ENCODE assay signal across 22 mouse cellular contexts in the genomic region with DNA sequence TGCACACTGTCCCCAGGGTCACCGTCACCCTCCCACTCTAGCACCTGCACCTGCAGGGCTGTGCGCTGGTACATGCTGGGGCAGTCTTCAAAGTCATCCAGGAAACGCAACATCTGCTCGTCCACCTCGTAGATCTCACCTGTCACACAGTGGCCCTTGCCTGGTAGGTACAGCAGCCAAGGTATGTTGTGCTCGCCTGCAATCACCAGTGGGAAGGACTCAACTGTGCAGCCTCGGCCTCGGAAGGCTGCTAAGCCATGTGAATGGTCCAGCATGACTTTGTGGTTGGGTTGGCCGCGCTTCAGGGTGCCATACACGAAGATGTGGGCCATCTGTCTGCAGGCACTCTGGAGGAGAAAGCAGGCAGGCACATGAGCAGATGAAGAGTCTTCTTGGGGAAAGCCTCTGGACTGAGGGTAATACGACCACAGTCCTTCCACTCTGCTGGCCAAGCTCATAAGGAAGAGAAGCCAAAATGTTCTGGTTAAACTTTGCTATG. TPM values are rescaled to one million over a fixed set of nuclear protein-coding genes. Genes with fewer than 3 reads are reported as not detected.
DNase-seq lines count a peak whose midpoint lies in the region; ATAC-seq lines count a peak whose summit lies in the region.
"Had no signal": no experiment of that assay in that cellular context is flagged by ENCODE, and none has a peak within 500 bp of the region (broad histone marks: within the 10 kb centered on the region; RNA-seq: fewer than 3 reads in every experiment).

No protein-coding gene starts in this region.

- H3K9me3 ChIP-seq in heart, embryonic 10.5 days = no peaks in the 10 kb centered on the region
- no peaks in the 10 kb centered on the region for H3K9me3 ChIP-seq in liver, embryonic 16.5 days (replicated peaks; ENCODE audit: control insufficient read depth, low read length)
- H3K9me3 ChIP-seq in liver, embryonic 11.5 days (ENCODE audit: control insufficient read depth, low read length) = no peaks in the 10 kb centered on the region
- H3K9me3 ChIP-seq: forebrain, embryonic 10.5 days; forebrain, embryonic 13.5 days; heart, embryonic 13.5 days; hindbrain, embryonic 12.5 days; hindbrain, embryonic 15.5 days had no signal

- DNase-seq in cerebellum, adult 11-12 months = peak; percentile 44
- no peak for DNase-seq in cerebellum, adult 11 months
- DNase-seq in cerebellum, postnatal 14 days = peak; percentile 41 to 44
- no peak for DNase-seq in cerebellum, adult 9-11 months
- peak; percentile 63 for DNase-seq in heart, embryonic 10.5 days (ENCODE audit: low spot score)
- DNase-seq in heart, postnatal 14 days = no peak
- DNase-seq in liver, embryonic 11.5 days (ENCODE audit: low spot score) = no peak
- DNase-seq: adrenal gland, adult 8-10 months; adrenal gland, postnatal 25 days; cerebellum, postnatal 36 days; gastrocnemius, postnatal 10 days; gastrocnemius, postnatal 36 days; kidney, adult 2 months had no signal

- no peaks in the 10 kb centered on the region for H3K27me3 ChIP-seq in heart, embryonic 10.5 days (ENCODE audit: insufficient read depth, poor library complexity, severe bottlenecking)
- no peaks in the 10 kb centered on the region for H3K27me3 ChIP-seq in liver, embryonic 16.5 days (ENCODE audit: control insufficient read depth, insufficient read depth, low read depth, low read length)
- H3K27me3 ChIP-seq in liver, embryonic 11.5 days (replicated peaks; ENCODE audit: control insufficient read depth, insufficient read depth, low read length) = no peaks in the 10 kb centered on the region
- H3K27me3 ChIP-seq: forebrain, embryonic 13.5 days; heart, embryonic 13.5 days; hindbrain, embryonic 12.5 days; hindbrain, embryonic 15.5 days had no signal

- no peak overlapping the region for H3K27ac ChIP-seq in heart, embryonic 10.5 days
- no peak overlapping the region for H3K27ac ChIP-seq in liver, embryonic 16.5 days (ENCODE audit: low read length)
- H3K27ac ChIP-seq in liver, embryonic 11.5 days (ENCODE audit: low read depth, low read length) = no peak overlapping the region
- H3K27ac ChIP-seq: forebrain, embryonic 10.5 days; forebrain, embryonic 13.5 days; heart, embryonic 13.5 days; hindbrain, embryonic 12.5 days; hindbrain, embryonic 15.5 days had no signal

- ATAC-seq in liver, embryonic 16.5 days (ENCODE audit: low read depth) = peak; percentile 19; the same call in 1 of the 2 replicates
- no peak for ATAC-seq in liver, embryonic 11.5 days (replicated peaks; ENCODE audit: low FRiP score)
- ATAC-seq: activated CD4-positive, CD25-positive, alpha-beta regulatory T cell, adult 4 months; forebrain, embryonic 13.5 days; forebrain, embryonic 16.5 days; intestine, postnatal 0 days had no signal

- intact Hi-C loops in heart, postnatal 14 days (cut with DNase I) = no loop called here

- H3K9ac ChIP-seq in liver, embryonic 16.5 days (ENCODE audit: low read depth, low read length) = no peak overlapping the region
- H3K9ac ChIP-seq in liver, embryonic 11.5 days (ENCODE audit: low read depth, low read length) = no peak overlapping the region
- H3K9ac ChIP-seq: forebrain, embryonic 13.5 days; heart, embryonic 13.5 days; hindbrain, embryonic 12.5 days; hindbrain, embryonic 15.5 days had no signal

- 91% methylated on average over 12 of the region's 12 CpGs for WGBS in heart, embryonic 10.5 days
- WGBS in liver, embryonic 16.5 days (ENCODE audit: insufficient replicate concordance) = 78% methylated on average over 12 of the region's 12 CpGs
- WGBS in liver, embryonic 11.5 days = 93% methylated on average over 12 of the region's 12 CpGs

- no peak overlapping the region for H3K4me3 ChIP-seq in heart, embryonic 10.5 days
- no peak overlapping the region for H3K4me3 ChIP-seq in liver, embryonic 16.5 days (ENCODE audit: low read depth, low read length)
- no peak overlapping the region for H3K4me3 ChIP-seq in liver, embryonic 11.5 days (ENCODE audit: low read depth, low read length)
- H3K4me3 ChIP-seq: forebrain, embryonic 10.5 days; forebrain, embryonic 13.5 days; heart, embryonic 13.5 days; hindbrain, embryonic 12.5 days; hindbrain, embryonic 15.5 days had no signal

- H3K4me1 ChIP-seq in heart, embryonic 10.5 days = peaks cover 21% of the 10 kb centered on the region
- H3K4me1 ChIP-seq in liver, embryonic 16.5 days (ENCODE audit: control insufficient read depth, low read depth, low read length) = no peaks in the 10 kb centered on the region
- H3K4me1 ChIP-seq in liver, embryonic 11.5 days (replicated peaks; ENCODE audit: control insufficient read depth, insufficient read depth, low read length) = no peaks in the 10 kb centered on the region
- H3K4me1 ChIP-seq: forebrain, embryonic 13.5 days; hindbrain, embryonic 15.5 days had no signal

- peaks cover 7% of the 10 kb centered on the region; the same call in 1 of the 2 replicates for H3K36me3 ChIP-seq in heart, embryonic 10.5 days
- H3K36me3 ChIP-seq in liver, embryonic 16.5 days (ENCODE audit: control insufficient read depth, insufficient read depth) = no peaks in the 10 kb centered on the region
- no peaks in the 10 kb centered on the region; the same call in 1 of the 2 replicates for H3K36me3 ChIP-seq in liver, embryonic 11.5 days (ENCODE audit: control insufficient read depth, insufficient read depth, low read length)
- H3K36me3 ChIP-seq: hindbrain, embryonic 15.5 days had no signal

- no peak overlapping the region for H3K4me2 ChIP-seq in liver, embryonic 16.5 days (ENCODE audit: low read depth, low read length)
- no peak overlapping the region for H3K4me2 ChIP-seq in liver, embryonic 11.5 days
- H3K4me2 ChIP-seq: forebrain, embryonic 13.5 days; heart, embryonic 13.5 days; hindbrain, embryonic 12.5 days; hindbrain, embryonic 15.5 days had no signal

RNA-seq across cellular contexts. Expression of gene Ggact, which starts 22.0 kb away (rescaled TPM):
- polyA plus RNA-seq in heart, embryonic 10.5 days (2016; fragmentation: Nextera tagmentation; extraction: Ambion mirVana) = 10.8 and 11.0 TPM in 2 replicates
- total RNA-seq in heart, postnatal 14 days (2021) = 10 to 100 TPM; 22.5 to 25.0 TPM
- 17.7 and 18.6 TPM in 2 replicates for polyA plus RNA-seq in liver, embryonic 16.5 days (2015; fragmentation: Nextera tagmentation; extraction: Ambion mirVana)
- polyA plus RNA-seq in liver, embryonic 11.5 days (2014; fragmentation: Nextera tagmentation; extraction: Ambion mirVana) = 16.9 and 18.8 TPM in 2 replicates

Comparison
In these comparisons a context has a peak if more than half of its experiments do, and no peak if none do; other contexts are left out.
1. DNase-seq: peak in cerebellum, adult 11-12 months (single experiment), cerebellum, postnatal 14 days (2 of 2) and heart, embryonic 10.5 days (single experiment); none in cerebellum, adult 11 months (single experiment), cerebellum, adult 9-11 months (single experiment), heart, postnatal 14 days (0 of 2) and liver, embryonic 11.5 days (single experiment).